Mouse (Mus musculus) spleen, adult 18-20 months (tissue): ENCODE measurements around the gene Ablim2.

Source experiments
- DNase-seq, 2 experiments: peaks; one replicate each; pipeline ENCODE4 v3.0.0; 2022; ENCODE audit warnings: mixed read lengths in 2 of 2

Gene Ablim2

GRCm38 (mm10) chr5:35817882-35818281 lies 60.2 kb downstream of the Ablim2 start:
- DNase-seq: no peak

DNA sequence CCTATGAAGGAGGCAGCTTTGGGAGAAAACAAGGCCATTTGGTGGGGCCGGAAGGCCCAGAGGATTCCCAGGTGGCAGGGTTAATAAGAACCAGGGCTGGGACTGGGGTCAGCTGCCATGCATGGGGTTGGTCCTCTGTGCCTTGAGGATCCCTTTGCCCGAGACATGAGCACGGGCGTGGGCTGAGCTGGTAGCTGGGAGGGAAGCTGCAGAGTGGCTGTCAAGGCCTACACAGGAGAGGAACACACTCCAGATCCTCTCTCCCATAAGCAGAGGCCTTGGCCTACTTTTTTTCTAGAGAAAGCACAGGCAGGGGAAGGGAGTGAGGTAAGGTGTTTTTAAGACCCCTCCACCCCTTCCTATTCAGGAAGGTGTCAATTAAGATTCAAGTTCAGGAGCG lies 65.0 kb downstream of the Ablim2 start:
- DNase-seq: no peak

GRCm38 (mm10) chr5:35826465-35826864 lies 68.8 kb downstream of the Ablim2 start:
- DNase-seq: no peak

- no peak for DNase-seq
Measured at GRCm38 (mm10) chr5:35827075-35827474, 69.4 kb downstream of the Ablim2 start.

DNA sequence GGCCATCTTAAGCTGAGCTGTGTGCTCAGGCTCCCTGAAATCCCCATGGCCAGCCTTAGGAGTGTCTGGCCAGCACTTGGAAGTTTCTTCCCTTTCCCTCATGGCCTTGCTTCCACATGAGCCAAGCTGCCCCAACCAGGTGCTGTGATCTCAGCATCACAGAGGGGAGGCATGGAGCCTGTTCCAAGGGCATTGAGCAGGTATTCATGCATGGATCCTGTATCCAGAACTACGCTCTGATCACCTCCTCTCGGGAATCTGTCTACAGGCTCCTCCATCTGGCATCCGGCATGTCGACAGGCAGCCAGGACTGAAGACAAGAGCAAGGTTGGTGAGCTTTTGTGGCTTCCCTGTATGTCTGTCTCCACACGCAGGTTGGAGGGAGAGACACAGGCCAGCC lies 70.2 kb downstream of the Ablim2 start:
- DNase-seq: no peak

- no peak for DNase-seq
Measured at GRCm38 (mm10) chr5:35830101-35830500, 72.4 kb downstream of the Ablim2 start.

- no peak for DNase-seq
Measured at GRCm38 (mm10) chr5:35833881-35834280, 76.2 kb downstream of the Ablim2 start.

DNA sequence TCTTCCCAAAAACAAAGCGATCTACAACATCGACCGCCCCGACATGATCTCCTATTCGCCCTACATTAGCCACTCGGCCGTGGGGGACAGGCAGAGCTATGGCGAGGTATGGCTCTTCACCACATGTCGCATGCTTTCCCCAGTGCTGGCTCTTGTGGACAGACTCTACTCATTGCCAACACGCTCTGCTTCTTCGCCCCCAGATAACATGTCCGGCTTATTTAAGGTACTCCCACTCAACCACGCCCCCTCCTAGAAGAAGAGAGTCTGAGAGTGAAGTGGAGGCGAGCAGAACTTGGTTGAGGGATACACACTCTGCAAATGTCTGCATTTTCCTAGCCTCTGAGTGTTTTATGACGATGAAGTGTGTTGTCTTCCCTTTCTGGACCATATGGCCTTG lies 79.3 kb downstream of the Ablim2 start:
- DNase-seq: no peak

DNA sequence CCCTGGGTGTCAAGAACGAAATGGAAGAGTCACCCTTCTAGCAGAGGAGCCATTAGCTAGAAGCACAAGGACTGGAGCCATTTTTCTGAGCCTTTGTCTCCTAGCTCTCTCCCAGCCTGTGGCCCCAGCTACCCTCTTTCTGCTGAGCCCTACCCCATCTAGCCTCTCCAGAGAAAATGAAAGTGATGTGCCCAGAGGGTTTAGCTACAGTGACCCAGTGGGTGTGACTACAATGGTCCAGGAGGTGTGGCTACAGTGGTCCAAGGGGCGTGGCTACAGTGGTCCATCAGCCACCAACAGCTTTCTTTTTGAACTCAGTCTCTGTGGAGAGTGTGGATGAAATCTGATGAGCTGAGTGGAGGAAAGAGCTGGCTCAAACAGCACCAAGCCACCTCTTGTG lies 81.6 kb downstream of the Ablim2 start:
- DNase-seq: no peak

GRCm38 (mm10) chr5:35851485-35851884 lies 93.8 kb downstream of the Ablim2 start:
- no peak for DNase-seq

DNA sequence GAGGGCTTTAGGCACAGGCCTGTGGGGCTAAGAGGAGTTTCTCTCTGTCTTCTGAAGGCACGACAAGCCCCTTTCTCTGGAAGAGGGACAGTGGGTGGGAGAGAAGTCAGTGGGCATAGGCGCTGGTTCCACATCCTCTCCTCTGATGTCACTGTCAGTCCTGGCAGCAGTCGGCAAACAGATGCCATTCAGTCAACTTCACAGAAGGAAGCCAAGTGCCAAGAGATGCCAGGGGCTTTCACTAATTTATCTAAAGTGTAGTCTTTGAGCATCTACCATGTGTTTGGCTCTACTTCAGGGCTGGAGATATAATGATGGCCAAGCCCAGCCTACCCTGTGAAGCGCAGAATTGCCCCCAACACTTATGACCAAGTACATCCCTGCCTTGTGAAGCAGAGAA lies 95.8 kb downstream of the Ablim2 start:
- no peak for DNase-seq

GRCm38 (mm10) chr5:35856245-35856644 lies 98.6 kb downstream of the Ablim2 start:
- DNase-seq: no peak

GRCm38 (mm10) chr5:35858069-35858468 lies 100.4 kb downstream of the Ablim2 start:
- DNase-seq: peak in 1 of 2 experiments; percentile 50

GRCm38 (mm10) chr5:35861456-35861855 lies 103.8 kb downstream of the Ablim2 start:
- DNase-seq: no peak

GRCm38 (mm10) chr5:35869973-35870372 lies 112.3 kb downstream of the Ablim2 start:
- DNase-seq: no peak

DNA sequence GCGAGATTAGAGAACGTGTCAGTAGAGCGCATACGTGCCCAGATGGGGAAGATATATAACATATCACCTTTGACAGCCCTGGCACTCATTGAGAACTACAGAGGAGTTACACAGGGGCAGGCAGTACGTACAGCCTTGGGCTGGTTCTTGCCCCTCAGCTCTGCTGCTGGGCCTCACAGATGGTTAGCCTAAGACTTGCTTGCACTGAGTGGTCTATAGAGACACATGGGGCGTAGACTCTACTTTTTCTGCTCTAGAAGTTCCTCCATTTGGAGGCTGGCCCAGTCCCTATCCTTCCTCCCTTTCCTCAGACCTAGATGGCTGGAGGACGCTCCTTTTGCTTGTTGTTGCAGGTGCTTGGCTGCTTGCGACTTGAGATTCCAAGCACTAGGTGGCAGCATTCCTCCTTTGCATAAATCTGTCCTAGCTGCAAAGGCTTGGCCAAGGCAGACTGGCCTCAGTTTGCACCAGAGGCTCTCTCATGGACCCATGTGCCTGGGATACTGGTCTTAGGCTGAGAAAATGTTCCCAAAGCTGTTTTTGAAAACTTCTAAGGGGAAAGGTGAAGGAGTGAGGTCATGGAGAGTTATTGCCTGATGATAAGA lies 112.8 kb downstream of the Ablim2 start:
- peak in 1 of 2 experiments; percentile 52 for DNase-seq

DNA sequence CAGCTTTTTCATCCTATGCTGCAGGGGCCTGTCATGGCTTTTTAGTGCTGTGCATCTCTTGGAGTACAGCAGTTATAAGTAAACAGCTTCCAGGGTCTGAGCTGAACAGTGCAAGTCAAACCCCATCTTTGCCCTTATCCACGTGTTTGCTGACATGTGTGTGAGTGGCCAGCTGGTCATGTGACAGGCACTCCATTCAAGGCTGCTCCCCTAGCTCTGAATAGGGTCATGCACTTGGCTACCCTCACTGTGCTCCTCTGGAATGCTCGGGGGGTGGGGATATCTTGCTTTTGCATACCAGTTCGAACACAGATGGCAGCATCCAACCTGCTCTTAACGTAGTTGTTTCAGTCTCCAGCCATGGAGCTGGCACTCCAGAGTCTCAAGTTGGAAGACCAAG lies 115.7 kb downstream of the Ablim2 start:
- no peak for DNase-seq

DNA sequence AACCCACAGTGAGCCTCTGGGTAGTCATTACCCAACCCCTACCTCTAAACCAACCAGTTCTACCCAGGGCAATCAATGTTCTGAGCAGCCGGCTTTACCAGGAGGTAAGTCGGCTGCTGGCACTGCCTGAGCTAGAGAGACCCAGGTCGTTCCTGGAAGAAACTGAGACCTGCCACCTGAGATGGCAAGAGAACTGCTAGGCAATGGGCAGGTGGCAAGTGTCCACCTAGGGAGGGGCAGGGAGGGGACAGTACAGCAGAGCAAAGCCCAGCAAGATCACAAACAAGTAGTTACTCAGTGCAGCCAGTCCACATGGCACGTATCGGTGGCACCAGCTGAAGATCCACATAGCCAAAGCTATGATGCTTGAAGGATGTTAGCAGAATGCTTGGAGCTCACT lies 118.6 kb downstream of the Ablim2 start:
- no peak for DNase-seq

GRCm38 (mm10) chr5:35879199-35879598 lies 121.5 kb downstream of the Ablim2 start:
- no peak for DNase-seq

DNA sequence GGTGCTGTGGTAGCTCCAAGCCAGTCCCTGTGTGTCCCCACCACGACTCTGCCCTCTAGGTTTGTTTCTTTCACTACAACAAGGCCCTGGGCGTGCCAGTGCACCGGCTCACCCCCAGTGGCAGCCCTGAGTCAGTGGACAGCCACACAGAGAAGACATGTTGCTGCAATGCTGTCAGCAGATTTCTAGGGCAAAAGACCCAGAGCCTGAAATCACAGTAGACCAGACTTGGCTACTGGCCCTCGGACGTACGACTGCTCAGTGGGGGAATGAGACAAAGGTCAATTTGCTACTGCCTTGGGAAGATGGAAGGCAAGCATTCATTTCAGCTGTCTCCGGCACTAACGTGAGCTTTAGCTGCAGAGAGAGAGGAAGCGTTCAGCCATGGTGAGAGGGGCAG lies 124.7 kb downstream of the Ablim2 start:
- DNase-seq: no peak

GRCm38 (mm10) chr5:35884262-35884661 lies 126.6 kb downstream of the Ablim2 start:
- DNase-seq: no peak

GRCm38 (mm10) chr5:35884689-35885088 lies 127.0 kb downstream of the Ablim2 start:
- DNase-seq: no peak

DNA sequence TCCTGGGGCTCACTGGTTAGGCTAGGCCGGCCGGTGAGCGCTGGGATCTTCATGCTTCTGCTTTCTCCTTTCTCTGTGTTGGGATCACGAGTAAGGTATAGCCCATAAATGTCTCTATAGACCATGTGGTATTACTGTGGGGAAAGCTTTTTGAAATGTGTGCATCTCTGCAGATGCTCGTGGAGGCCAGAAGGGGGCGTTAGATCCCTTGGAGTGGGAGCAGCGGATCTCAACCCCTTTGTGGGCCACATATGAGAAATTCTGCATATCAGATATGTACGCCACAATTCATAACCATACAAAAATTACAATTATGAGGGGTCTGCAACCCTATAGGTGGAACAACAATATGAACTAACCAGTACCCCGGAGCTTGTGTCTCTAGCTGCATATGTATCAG lies 131.3 kb downstream of the Ablim2 start:
- DNase-seq: no peak

DNA sequence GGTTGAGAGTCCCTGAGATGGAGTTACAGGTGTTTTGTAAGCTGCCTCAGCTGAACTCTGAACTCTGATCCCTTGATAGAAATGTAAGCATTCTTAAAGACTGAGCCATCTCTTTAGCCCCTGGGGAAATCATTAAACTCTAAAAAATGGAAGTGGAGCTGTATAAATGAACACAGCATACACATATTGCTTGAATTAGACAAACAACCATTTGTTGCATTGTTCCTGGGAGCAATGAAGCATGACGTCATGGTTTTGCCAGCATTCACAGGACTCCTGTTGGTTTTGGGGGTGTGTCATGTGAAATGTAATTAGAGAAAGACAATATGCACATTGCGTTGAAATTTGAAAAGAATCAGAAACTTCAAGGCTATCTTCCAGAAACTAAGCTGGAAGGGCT lies 132.0 kb downstream of the Ablim2 start:
- DNase-seq: no peak

DNA sequence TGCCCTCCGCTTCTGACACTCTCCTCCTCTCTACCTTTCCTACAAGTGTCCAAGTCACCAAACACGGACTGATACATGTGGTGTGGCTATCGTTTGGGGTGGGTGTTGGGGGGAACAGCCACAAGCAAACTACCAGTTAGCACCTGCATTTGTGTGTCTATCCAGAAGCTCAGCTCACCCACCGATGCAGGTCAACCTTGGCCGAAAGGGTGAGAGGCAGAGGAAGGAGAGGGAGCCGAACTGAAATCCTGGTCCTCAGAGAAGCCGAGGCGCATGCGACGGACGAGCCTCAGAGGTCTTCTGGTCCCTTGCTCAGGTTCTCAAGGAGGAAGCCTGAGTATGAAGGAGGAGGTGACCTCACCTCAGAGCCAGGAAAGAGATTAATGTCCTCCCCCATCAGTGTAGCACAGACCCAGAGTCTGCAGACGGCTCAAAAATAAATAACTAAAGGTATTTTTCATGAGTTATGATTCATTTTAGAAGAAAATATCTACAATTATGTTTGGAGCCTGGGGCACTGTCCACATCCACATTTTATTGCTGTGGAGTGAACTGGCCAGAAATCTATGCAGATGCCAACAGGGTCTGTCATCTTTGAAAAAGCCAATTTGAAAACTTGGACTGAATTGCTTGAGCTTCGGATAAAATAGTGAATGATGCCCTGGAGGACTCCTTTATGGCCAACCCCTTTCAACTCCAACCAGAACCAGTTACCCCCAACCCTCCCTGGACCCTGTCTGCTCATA lies 133.5 kb downstream of the Ablim2 start:
- no peak for DNase-seq
